Mouse (Mus musculus) skeletal muscle tissue, adult 2 months (tissue): ENCODE results near the gene Ivl.

Source experiments
- DNase-seq: peaks from one replicate; pipeline ENCODE4 v3.0.0-alpha.2; 2012; ENCODE audit warnings: low read depth, low spot score

Gene Ivl

GRCm38 (mm10) chr3:92573449-92574041 is at the start of gene Ivl:
Ivl (minus strand) TSS chr3:92573735.
- no peak for DNase-seq

DNA sequence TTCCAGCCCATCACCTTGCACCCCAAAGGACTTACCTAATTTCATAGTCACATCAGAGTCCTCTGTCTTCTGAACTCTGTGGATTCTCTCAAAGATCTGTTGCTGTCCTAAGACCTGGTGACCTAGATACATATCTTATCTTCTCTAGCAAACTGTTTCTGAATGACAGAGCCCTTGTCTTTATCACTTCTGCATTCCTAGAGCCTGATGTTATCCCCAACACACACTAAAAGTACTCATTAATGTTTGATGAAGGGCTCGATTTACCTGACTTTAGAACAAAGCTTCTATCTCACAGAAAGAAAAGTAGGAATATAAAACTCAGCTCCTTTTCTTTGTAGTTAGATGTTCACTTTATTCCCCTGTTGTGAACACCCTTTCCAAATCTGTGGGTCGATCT is 48.0 kb upstream of the Ivl start, which contains the start of gene Lce6a:
TSS of gene Lce6a (minus strand) at position 101 of the 400 bp plus-strand sequence.
- DNase-seq: no peak

DNA sequence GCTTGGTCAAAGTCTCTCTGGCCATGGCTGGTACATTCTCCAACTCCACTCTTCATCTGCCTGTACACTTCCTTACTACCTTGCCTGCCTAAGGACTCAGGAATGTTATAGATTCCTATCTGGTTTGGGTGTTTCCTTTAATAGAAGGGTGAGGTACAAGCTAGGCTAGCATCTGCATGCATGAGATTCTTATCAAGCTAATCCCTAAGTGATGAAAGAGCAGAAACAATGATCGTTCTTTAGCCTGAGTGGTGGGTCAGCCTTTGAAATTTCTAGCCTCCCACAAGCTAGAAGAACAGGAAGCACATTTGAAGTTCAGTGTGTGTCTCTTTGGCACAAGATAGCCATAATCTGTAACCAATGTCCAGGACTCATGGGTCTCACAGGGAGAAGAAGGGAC is 36.3 kb upstream of the Ivl start:
- no peak for DNase-seq

- DNase-seq: no peak
These were observed 33.9 kb upstream of the Ivl start, which contains the start of gene 2210017I01Rik for GRCm38 (mm10) chr3:92607392-92607791. 2210017I01Rik (minus strand) TSS chr3:92607492.

GRCm38 (mm10) chr3:92602169-92602568 is 28.6 kb upstream of the Ivl start:
- no peak for DNase-seq

DNA sequence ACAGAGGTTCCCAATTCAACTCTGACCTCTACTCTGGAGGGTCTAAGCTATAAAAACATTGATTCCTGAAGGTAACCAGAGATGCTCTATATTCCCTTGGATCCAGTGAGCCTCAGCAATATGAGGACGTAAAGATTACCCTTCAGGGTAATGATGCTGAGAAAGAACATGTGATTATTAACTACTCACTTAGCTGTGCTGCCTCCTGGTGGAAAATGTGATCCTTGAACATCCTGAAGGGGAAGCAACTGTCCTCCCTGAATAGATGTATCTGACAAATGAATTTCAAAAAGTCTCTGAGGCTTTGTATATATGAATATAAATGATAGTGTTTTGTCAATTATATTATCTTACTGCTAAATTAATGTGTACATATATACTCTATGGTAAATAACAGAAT is 26.9 kb upstream of the Ivl start:
- no peak for DNase-seq

GRCm38 (mm10) chr3:92599973-92600372 is 26.4 kb upstream of the Ivl start:
- no peak for DNase-seq

DNA sequence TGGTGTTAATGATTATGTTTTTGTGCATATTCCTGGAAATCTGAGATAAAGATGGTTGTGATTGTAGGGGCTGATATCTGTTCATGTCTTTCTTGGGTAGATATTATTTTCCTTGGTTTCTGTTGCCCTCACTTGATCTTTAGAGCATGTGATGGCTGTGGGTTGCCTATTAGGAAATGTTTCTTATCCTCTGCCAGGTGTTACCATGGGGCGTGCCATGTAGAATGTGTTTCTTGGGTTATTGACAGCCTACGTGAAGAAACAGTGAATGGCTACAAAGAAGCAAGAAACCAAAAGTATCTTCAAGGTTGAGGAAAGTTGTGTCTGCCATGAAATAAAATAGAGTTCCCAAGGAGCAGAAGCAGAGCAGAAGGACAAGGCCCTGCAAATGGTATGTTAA is 24.9 kb upstream of the Ivl start:
- no peak for DNase-seq

GRCm38 (mm10) chr3:92588858-92589257 is 15.3 kb upstream of the Ivl start, which contains the start of gene Smcp:
Smcp (minus strand) TSS chr3:92588997.
- DNase-seq: no peak

DNA sequence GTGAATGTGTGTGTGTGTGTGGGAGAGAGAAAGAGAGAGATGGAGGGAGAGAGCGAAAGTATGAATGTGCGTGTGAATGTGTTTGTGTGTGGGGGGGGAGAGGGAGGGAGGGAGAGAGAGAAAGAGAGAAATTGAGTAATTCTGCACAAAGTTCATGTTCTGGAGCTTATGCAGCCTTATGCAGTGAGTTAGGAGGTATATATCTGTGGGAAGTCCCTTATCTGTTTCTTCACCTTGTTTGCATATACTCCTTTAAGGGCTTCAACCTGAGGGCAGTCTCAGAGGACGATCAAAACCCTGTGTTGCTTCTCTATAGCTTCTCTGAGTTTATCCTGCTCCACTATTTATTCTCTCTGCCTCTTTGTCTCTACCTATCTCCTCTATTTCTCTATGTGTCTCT is 13.7 kb upstream of the Ivl start:
- DNase-seq: no peak

DNA sequence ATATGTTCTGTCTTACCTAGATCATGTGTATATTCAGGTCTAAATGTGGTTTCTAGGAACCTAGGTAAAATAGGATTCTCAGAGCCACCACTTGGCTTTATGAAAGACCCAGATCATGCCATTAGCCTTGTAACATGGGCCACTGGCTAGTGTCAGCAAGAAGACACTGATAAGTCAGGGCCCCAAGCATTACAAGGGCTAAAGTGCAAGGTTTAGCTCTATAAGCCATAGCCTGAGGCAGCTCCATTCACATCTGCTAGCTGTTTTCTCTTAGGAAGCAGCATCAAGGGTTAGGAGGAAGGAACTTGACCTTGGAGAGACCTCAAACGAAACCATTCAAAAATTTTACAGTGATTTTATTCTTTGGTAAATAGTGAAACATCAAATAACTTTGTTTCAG is 11.5 kb upstream of the Ivl start:
- DNase-seq: no peak

DNA sequence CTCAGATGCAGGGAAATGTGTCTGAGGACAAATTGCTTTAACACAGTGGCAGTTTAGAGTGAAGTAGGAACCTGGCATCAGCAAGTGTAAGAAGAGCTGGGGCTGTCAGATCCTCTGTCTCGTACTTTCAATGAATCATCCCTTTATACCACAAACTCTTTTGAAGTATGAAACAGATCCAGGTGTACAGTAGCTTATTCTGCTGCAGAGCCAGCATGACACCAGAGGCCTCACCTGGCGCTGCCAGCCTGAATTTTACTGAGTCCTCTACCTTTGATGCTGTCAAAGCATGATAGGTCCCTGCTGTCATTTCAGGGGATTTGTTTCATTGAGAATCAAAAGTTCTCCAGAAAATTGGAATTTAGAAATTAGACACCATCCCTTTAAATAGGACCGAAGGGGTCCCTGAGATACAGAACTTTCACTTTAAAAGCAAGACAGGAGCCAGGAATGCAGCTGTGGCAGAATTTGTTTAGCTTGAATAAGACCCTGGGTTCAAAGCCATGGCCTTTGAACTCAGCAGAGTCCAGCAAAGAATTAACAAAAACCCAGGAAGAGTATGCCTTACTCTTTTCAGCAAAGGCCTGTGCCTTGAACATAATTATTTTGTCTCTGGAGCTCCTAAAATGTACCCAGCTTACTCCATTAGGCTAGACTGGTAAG is 9.8 kb upstream of the Ivl start:
- DNase-seq: no peak

DNA sequence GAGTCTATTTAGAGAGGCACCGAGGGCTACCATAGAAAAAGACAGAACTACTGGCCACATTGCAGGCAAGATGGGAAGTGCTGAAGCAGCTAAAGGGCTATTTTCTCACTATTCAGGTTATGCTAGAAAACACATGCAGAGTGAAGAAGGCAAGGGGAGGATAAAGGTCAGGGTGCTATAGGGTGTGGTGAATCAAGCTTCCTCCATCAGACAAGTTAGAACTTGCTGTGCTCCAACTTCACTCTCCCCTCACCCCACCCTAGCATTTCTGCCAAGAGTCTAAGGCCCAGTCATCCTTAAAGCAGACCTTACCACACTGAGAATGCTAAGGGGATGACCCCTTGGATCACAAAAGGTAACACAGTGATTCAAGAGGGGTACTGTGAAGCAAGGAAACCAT is 6.0 kb upstream of the Ivl start:
- DNase-seq: no peak

DNA sequence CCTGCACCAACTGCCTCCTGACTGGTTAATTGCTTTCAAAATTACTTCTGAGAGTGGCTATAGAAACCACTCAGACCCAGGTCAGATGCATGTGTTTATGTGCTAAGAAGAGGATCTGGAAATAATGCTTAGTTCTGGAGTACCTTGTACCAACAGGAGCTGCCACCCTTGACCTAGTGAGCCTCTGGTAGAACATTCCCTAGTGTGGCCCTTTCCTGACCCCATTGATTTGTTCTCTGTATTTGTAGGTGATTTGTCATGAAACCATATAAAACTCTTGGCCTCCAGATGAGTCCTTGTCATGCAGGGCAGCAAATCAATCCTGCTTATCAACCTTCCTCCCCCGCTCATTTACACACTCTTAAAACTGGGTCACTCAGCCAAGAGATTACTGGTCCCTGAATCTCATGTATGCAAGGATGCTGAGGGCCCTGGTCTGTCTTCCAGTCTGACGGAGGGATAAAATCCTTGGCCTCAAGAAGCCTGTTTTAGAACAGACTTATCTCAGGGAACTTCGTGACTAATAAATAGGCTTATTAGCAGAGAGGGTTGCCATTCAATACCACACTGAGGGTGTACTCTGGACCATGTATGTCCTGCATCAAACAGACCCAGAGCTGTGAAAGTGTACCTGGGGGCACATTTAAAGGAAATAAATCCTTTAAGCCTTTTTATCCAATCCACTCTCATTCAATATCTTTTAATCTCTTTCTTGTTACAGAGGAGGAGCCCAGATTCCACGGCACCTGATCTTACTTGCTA is 5.3 kb upstream of the Ivl start:
- DNase-seq: no peak

- DNase-seq: no peak
These were observed 900 bp downstream of the Ivl start for GRCm38 (mm10) chr3:92572514-92573155.

DNA sequence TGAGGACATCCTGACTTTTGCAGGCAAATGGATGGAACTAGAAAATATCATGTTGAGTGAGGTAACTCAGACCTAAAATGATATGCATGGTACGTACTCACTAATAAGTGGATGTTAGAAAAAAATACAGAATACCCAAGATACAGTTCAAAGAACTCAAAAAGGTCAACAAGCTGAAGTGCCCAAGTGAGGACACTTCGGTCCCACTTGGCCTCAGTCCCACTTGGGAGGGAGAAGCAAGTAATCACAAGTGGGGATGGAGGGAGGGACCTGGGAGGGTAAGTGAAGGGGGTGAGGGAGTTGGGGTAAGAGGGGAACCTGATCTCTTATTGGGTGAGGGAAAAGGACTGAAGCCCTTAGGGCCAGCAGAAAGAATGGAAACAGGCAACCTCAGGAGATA is 4.8 kb downstream of the Ivl start:
- no peak for DNase-seq

DNA sequence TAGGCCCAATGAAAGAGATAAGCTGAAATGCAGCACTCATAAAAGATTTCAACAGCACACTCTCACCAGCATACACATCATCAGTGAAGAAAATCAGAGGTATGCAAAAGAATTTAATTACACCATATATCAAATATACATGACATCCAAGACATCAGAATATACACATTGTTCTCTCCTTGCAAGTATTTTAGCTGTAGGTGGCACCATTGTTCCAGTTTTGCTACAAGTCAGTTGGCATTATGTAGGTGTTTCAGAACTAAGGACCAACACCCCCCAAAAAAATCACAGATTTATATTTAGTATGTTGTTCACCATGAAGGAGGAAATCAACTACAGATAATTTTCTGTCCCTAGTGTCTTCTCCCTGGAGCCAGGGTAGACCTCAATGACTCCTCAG is 8.1 kb downstream of the Ivl start:
- DNase-seq: no peak

GRCm38 (mm10) chr3:92534411-92534810 is 39.1 kb downstream of the Ivl start, which contains the start of gene 2310046K23Rik:
2310046K23Rik (minus strand) TSS chr3:92534511.
- no peak for DNase-seq
